Mouse (Mus musculus) spleen, adult 2 months (tissue): ENCODE data around the gene Cspg5.

Experiments used
- CTCF ChIP-seq: fragments of 200-500 bp; IDR thresholded peaks from 2 replicates; pipeline ENCODE4 v1.5.1; 2011; ENCODE audit warnings: mild to moderate bottlenecking, inconsistent platforms; ENCODE audit not compliant: insufficient read depth, insufficient read length, insufficient replicate concordance; ENCODE audit errors: extremely low read depth
- POLR2A ChIP-seq: fragments of 200-500 bp; IDR thresholded peaks from 2 replicates; pipeline ENCODE4 v1.6.1; 2011; ENCODE audit warnings: low read depth, low read length, inconsistent platforms

DNA sequence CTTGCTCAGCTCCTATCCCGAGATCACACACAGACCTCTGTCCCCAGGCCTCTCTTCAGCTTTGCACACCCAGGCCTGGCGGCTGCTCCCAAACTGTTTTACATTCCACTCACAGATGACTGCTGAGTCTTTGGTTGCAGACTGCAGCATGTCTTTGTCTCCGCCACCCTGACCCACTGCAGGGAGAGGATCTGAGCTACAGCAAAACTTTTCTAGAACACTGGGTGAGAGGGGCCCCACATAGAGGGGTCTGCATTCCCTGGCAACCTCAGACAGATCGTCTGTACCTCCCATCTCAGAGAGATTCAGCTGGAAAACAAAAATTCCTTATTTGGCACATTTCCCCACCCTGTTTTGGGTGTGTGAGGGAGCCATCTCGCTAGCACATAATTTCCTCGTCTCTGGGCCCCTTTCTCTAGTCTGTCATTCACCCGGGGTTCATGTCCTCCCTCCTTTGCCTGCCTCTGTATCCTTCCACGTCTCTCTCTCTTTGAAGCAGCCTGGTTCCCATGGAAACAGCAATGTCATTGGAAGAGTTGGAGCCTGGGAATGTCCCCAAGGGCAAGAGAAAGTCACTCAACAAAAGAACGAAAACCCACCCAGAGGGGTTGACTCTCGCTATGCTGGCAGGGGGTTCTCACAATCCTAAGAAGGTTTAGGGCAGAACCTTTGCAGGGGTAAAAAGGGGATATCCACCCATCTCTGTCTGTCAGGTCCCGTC, 6.4 kb downstream of the Cspg5 start:
- TF ChIP-seq CTCF (no peak), POLR2A (no peak)
